Mouse (Mus musculus) liver, adult 2 months (tissue): Measurements from ENCODE around the gene Elmo3. TPM values are rescaled to one million over a fixed set of nuclear protein-coding genes. Genes with fewer than 3 reads are reported as not detected.

ENCODE experiments used
- DNase-seq: peaks from one replicate; pipeline ENCODE4 v3.0.0-alpha.2; 2011; ENCODE audit warnings: low read depth, low spot score; ENCODE audit errors: extremely low read depth
- H3K27ac ChIP-seq: fragments of 200-500 bp; replicated peaks from 2 replicates; pipeline ENCODE4 v1.5.1; 2012; ENCODE audit warnings: low read depth, mild to moderate bottlenecking, control low read depth, inconsistent platforms, low read length; ENCODE audit not compliant: insufficient read depth
- H3K27me3 ChIP-seq: fragments of 200-500 bp; 2 replicates; pipeline ENCODE4 v1.6.1; 2012; ENCODE audit warnings: mild to moderate bottlenecking, moderate library complexity, low read length, inconsistent platforms; ENCODE audit not compliant: control insufficient read depth, insufficient read depth
- H3K36me3 ChIP-seq: fragments of 200-500 bp; 2 replicates; pipeline ENCODE4 v1.6.1; 2012; ENCODE audit warnings: low read length, inconsistent platforms; ENCODE audit not compliant: control insufficient read depth, insufficient read depth
- H3K4me1 ChIP-seq: fragments of 200-500 bp; 2 replicates; pipeline ENCODE4 v1.6.1; 2011; ENCODE audit warnings: low read length; ENCODE audit not compliant: control insufficient read depth, insufficient read depth
- H3K4me3 ChIP-seq: fragments of 200-500 bp; 2 replicates; pipeline ENCODE4 v1.5.1; 2011; ENCODE audit warnings: low read depth, mild to moderate bottlenecking, control low read depth, low read length, moderate library complexity; ENCODE audit not compliant: insufficient read depth
- H3K79me2 ChIP-seq: fragments of 200-500 bp; 2 replicates; pipeline ENCODE4 v1.6.1; 2012; ENCODE audit warnings: inconsistent platforms, mild to moderate bottlenecking, low read length, moderate library complexity; ENCODE audit not compliant: control insufficient read depth, insufficient read depth
- H3K9ac ChIP-seq: fragments of 200-500 bp; 2 replicates; pipeline ENCODE4 v1.6.1; 2012; ENCODE audit warnings: low read depth, mild to moderate bottlenecking, control low read depth, inconsistent platforms, low read length
- CTCF ChIP-seq: fragments of 200-500 bp; IDR thresholded peaks from 2 replicates; pipeline ENCODE4 v1.5.1; 2011; ENCODE audit warnings: low read depth, low read length, control low read depth
- POLR2A ChIP-seq: fragments of 200-500 bp; IDR thresholded peaks from 2 replicates; pipeline ENCODE4 v1.6.1; 2011; ENCODE audit warnings: low read length, control low read depth; ENCODE audit not compliant: insufficient read depth; ENCODE audit errors: extremely low read depth
- WGBS: fragments of 180-500 bp; shearing (Covaris S2); methylation state at CpG from one replicate; pipeline ENCODE4 v1.1.7; 2018; 5-methylcytosine and 5-hydroxymethylcytosine counted together
- polyA plus RNA-seq: library from polyadenylated mRNA; depleted of rRNA; stranded (reverse); fragments of >200 nt; gene quantifications from 2 replicates; pipeline ENCODE4 v1.2.3, GENCODE M21; 2012
- total RNA-seq: library from RNA; depleted of rRNA; stranded (reverse); fragments of >200 nt; gene quantifications from 2 replicates; pipeline ENCODE4 v1.2.3, GENCODE M21; 2014

Elmo3 gene
- total and polyA plus RNA-seq, 2 experiments: 16.8 to 33.4 TPM

DNA sequence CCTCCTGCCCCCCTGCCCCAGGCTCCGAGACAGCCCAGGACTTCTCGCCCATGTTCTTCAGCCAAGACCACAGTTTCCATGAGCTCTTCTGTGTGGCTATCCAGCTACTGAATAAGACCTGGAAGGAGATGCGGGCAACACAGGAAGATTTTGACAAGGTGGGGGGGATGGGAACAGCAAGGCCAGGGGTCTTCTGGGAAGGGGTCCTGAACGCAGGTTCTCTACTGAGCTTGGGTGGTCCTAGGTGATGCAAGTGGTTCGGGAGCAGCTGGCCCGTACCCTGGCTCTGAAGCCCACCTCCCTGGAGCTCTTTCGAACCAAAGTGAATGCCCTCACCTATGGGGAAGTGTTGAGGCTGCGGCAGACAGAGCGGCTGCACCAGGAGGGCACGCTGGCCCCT lies 3.0 kb downstream of the Elmo3 start:
- Histone ChIP-seq H3K27ac (no peak overlapping the region), H3K4me3 (no peak overlapping the region), H3K9ac (no peak overlapping the region), H3K4me1 (peaks cover 5% of the 10 kb centered on the region), H3K27me3 (no peaks in the 10 kb centered on the region), H3K79me2 (no peaks in the 10 kb centered on the region), H3K36me3 (peaks cover 6% of the 10 kb centered on the region; the same call in 1 of the 2 replicates)
- WGBS: 97% methylated on average over 10 of the region's 10 CpGs
- no peak for DNase-seq
- TF ChIP-seq CTCF (no peak), POLR2A (no peak)

DNA sequence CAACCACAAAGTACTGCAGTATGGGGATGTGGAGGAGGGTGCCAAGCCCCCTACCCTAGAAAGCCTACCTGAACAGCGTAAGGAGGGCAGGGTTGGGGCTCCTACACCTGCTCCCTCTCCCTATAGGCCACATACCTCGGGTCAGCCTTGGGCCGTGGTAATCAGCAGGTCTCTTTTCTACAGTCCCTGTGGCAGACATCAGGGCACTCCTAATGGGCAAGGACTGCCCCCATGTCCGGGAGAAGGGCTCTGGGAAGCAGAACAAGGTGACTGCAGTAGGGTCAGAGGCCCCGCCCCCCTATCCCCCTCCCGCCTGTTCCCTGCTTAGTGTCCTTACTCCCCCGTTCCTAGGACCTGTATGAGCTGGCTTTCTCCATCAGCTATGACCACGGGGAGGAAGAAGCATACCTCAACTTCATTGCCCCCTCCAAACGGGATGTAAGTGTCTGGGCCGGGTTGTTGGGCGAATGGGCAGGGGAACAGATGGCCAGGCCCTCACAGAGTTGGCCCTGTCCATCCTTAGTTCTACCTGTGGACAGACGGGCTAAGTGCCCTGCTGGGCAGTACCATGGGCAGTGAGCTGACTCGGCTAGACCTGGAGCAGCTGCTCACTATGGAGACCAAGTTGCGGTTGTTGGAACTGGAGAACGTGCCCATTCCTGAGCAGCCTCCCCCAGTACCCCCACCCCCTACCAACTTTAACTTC lies 3.9 kb downstream of the Elmo3 start:
- H3K4me1 ChIP-seq: peaks cover 5% of the 10 kb centered on the region
- no peaks in the 10 kb centered on the region for H3K79me2 ChIP-seq
- no peak overlapping the region for H3K27ac ChIP-seq
- no peak for DNase-seq
- TF ChIP-seq CTCF (no peak), POLR2A (no peak)
- H3K36me3 ChIP-seq: peaks cover 2% of the 10 kb centered on the region; the same call in 1 of the 2 replicates
- H3K27me3 ChIP-seq: no peaks in the 10 kb centered on the region
- WGBS: 90% methylated on average over 15 of the region's 15 CpGs
- no peak overlapping the region for H3K4me3 ChIP-seq
- no peak overlapping the region for H3K9ac ChIP-seq

DNA sequence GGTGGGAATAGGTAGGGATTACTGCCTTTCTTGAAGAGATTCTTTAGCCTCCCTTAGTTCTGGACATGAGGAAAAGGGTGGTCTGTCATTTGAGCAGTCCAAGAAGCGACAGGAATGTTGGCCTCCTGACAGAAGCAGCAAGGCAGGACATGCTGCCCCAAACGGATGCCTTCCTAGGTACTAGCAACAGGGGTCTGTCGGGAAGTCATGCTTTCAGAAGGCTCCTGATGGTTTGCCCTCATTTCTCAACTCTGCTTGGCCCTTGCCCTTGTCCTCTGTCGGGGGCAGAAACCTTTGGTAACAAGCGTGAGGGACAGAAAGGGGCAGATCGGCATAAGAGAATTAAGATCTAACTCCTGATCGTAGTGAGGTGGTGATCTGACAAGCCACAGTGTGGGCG lies 4.7 kb downstream of the Elmo3 start:
- H3K4me1 ChIP-seq: peaks cover 5% of the 10 kb centered on the region
- H3K27ac ChIP-seq: no peak overlapping the region
- 91% methylated on average over 8 of the region's 8 CpGs for WGBS
- TF ChIP-seq CTCF (no peak), POLR2A (no peak)
- peaks cover 2% of the 10 kb centered on the region; the same call in 1 of the 2 replicates for H3K36me3 ChIP-seq
- no peak overlapping the region for H3K9ac ChIP-seq
- no peak for DNase-seq
- H3K4me3 ChIP-seq: no peak overlapping the region
- H3K27me3 ChIP-seq: no peaks in the 10 kb centered on the region
- H3K79me2 ChIP-seq: no peaks in the 10 kb centered on the region

DNA sequence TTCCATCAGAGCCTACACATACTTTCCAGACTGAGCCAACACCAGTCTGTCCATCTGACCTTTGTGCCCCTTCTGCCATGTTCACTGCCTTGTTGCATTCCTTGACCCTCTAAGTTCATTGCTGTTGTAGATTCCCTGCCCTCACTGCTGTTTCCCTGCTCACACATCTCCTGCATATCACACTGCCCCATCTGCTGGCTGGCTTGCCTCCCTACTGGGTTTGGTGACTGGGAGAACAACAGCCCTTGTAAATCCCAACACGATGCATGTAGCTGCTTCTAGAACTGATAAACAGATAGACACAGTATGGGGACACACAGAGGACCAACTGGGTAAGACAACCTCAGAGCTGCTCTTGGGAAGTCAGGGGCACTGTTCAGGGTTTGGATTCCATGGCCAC lies 6.3 kb downstream of the Elmo3 start:
- Histone ChIP-seq H3K27me3 (no peaks in the 10 kb centered on the region), H3K36me3 (peaks cover 2% of the 10 kb centered on the region; the same call in 1 of the 2 replicates), H3K4me1 (no peaks in the 10 kb centered on the region), H3K4me3 (no peak overlapping the region), H3K9ac (no peak overlapping the region), H3K27ac (no peak overlapping the region), H3K79me2 (no peaks in the 10 kb centered on the region)
- WGBS: 89% methylated on average over 1 of the region's 1 CpGs
- TF ChIP-seq POLR2A (no peak), CTCF (no peak)
- no peak for DNase-seq

DNA sequence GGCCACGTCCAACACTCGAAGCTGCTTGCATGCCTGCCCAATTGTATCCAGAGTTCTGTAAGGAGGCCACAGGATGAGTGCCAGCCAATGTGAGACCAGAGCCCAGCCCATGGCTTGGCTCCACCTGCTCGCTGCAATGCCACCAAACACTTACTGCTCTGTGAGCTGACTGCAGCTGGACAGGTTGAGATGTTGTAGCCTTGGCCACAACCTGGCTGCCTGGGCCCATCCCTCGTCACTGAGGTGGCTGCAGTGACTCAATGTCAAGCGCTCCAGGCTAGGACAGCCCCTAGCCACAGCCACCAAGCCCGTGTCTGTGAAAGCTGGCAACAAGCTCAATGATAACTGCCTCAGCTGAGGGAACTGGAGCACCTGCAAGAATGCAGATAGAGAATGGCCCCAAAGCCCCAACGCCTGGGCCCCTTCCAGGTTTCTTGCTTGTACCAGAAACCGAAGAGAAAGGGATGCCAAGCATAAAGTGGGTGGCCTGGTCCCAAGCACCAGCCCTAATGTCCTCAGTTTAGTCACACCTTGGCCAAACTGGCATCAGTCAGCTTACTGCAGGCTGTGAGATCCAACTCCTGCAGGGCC lies 7.6 kb downstream of the Elmo3 start:
- DNase-seq: no peak
- no peaks in the 10 kb centered on the region for H3K4me1 ChIP-seq
- H3K36me3 ChIP-seq: peaks cover 2% of the 10 kb centered on the region; the same call in 1 of the 2 replicates
- no peaks in the 10 kb centered on the region for H3K79me2 ChIP-seq
- H3K27ac ChIP-seq: no peak overlapping the region
- H3K4me3 ChIP-seq: no peak overlapping the region
- H3K27me3 ChIP-seq: no peaks in the 10 kb centered on the region
- H3K9ac ChIP-seq: no peak overlapping the region
- 90% methylated on average over 8 of the region's 8 CpGs for WGBS
- no peak for TF ChIP-seq CTCF
- no peak for TF ChIP-seq POLR2A
